ENCODE assay signal across 9 mouse cellular contexts in the genomic region with DNA sequence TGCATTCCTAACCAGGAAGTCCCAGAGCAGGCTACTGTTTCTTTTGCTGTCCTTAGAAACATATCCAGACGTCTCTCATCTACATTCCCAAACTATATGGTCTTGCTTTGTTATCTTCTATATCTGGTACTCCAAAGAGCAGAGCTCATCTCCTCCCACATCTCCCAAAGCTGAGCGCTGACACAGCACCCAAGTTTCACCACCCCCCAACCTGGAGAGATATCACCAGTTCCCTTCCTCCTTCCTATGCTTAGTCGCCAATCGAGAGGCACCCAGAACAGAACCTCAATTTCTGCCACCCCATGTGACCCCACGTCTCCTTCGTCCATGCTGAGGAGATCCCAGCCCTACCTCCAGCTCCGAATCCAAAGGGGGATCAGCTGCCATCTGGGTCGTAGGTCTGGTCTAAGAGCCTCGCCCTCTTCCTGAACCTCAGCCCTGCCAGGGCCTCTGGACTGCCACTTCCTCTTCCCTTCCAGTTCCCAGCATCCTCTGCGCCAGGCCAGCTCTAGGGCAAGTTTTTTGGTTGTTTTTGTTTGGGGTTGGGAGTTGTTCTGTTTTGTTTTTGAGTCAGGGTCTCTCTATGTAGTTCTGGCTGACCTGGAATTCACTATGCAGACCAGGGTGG. TPM values are rescaled to one million over a fixed set of nuclear protein-coding genes. Genes with fewer than 3 reads are reported as not detected.
DNase-seq lines count a peak whose midpoint lies in the region; ATAC-seq and TF ChIP-seq lines count a peak whose summit lies in the region.
"Had no signal": no experiment of that assay in that cellular context is flagged by ENCODE, and none has a peak within 500 bp of the region (broad histone marks: within the 10 kb centered on the region; RNA-seq: fewer than 3 reads in every experiment).

No protein-coding gene starts in this region.

- no peak for TF ChIP-seq CTCF in kidney, postnatal 0 days (IDR thresholded peaks at IDR 0.05; ENCODE audit: low read depth)
- no peak for TF ChIP-seq CTCF in cerebellum, adult 2 months (IDR thresholded peaks at IDR 0.05; ENCODE audit: borderline replicate concordance, insufficient read depth, low read depth, low read length)

- no peaks in the 10 kb centered on the region for H3K9me3 ChIP-seq in kidney, postnatal 0 days (replicated peaks; ENCODE audit: low read length)
- no peaks in the 10 kb centered on the region for H3K9me3 ChIP-seq in liver, embryonic 13.5 days (replicated peaks)
- H3K9me3 ChIP-seq in midbrain, embryonic 13.5 days, result no peaks in the 10 kb centered on the region
- H3K9me3 ChIP-seq: embryonic facial prominence, embryonic 13.5 days had no signal

- no peak for ATAC-seq in kidney, postnatal 0 days (replicated peaks; ENCODE audit: low FRiP score, low read depth)
- ATAC-seq in liver, embryonic 13.5 days (ENCODE audit: low read depth), result no peak
- ATAC-seq in neutrophil, adult 5-6 weeks (ENCODE audit: extremely low read depth, insufficient number of reproducible peaks, low FRiP score, poor library complexity, severe bottlenecking), result 0 out of 2 replicates have a peak, but pooled peaks have one; percentile 23
- ATAC-seq in midbrain, embryonic 13.5 days, result no peak

- peak overlapping the region; percentile 47; the same call in 1 of the 2 replicates for H3K27ac ChIP-seq in kidney, postnatal 0 days
- no peak overlapping the region for H3K27ac ChIP-seq in liver, embryonic 13.5 days
- no peak overlapping the region for H3K27ac ChIP-seq in midbrain, embryonic 13.5 days
- H3K27ac ChIP-seq in cerebellum, adult 2 months (ENCODE audit: insufficient read depth, low read length), result no peak overlapping the region
- H3K27ac ChIP-seq: embryonic facial prominence, embryonic 13.5 days had no signal

- H3K4me1 ChIP-seq in kidney, postnatal 0 days (replicated peaks; ENCODE audit: insufficient read depth, low read length), result peaks cover 33% of the 10 kb centered on the region
- peaks cover 55% of the 10 kb centered on the region for H3K4me1 ChIP-seq in liver, embryonic 13.5 days (replicated peaks)
- H3K4me1 ChIP-seq in midbrain, embryonic 13.5 days (replicated peaks), result peaks cover 16% of the 10 kb centered on the region
- H3K4me1 ChIP-seq in cerebellum, adult 2 months (ENCODE audit: control insufficient read depth, insufficient read depth, low read length), result peaks cover 14% of the 10 kb centered on the region

- H3K9ac ChIP-seq in kidney, postnatal 0 days (ENCODE audit: low read depth, low read length), result no peak overlapping the region
- H3K9ac ChIP-seq in liver, embryonic 13.5 days, result no peak overlapping the region
- H3K9ac ChIP-seq in midbrain, embryonic 13.5 days (replicated peaks), result no peak overlapping the region; the same call in 1 of the 2 replicates
- H3K9ac ChIP-seq: embryonic facial prominence, embryonic 13.5 days had no signal

- WGBS in kidney, postnatal 0 days, result 71% methylated on average over 10 of the region's 10 CpGs
- 29% methylated on average over 10 of the region's 10 CpGs for WGBS in liver, embryonic 13.5 days (ENCODE audit: insufficient replicate concordance)
- 88% methylated on average over 10 of the region's 10 CpGs for WGBS in midbrain, embryonic 13.5 days
- WGBS in cerebellum, adult 2 months, result 86% methylated on average over 10 of the region's 10 CpGs

- H3K4me2 ChIP-seq in kidney, postnatal 0 days (ENCODE audit: low read length), result no peak overlapping the region
- H3K4me2 ChIP-seq in liver, embryonic 13.5 days, result peak overlapping the region; percentile 23; the same call in 1 of the 2 replicates
- H3K4me2 ChIP-seq in midbrain, embryonic 13.5 days (replicated peaks), result no peak overlapping the region
- H3K4me2 ChIP-seq: embryonic facial prominence, embryonic 13.5 days had no signal

- no peaks in the 10 kb centered on the region for H3K27me3 ChIP-seq in kidney, postnatal 0 days (ENCODE audit: insufficient read depth, low read length)
- no peaks in the 10 kb centered on the region for H3K27me3 ChIP-seq in liver, embryonic 13.5 days
- no peaks in the 10 kb centered on the region for H3K27me3 ChIP-seq in midbrain, embryonic 13.5 days
- H3K27me3 ChIP-seq in cerebellum, adult 2 months (ENCODE audit: control insufficient read depth, insufficient read depth, low read length), result no peaks in the 10 kb centered on the region
- H3K27me3 ChIP-seq: embryonic facial prominence, embryonic 13.5 days had no signal

- H3K36me3 ChIP-seq in kidney, postnatal 0 days (ENCODE audit: insufficient read depth, low read length), result peaks cover 24% of the 10 kb centered on the region
- peaks cover 34% of the 10 kb centered on the region for H3K36me3 ChIP-seq in liver, embryonic 13.5 days
- H3K36me3 ChIP-seq in midbrain, embryonic 13.5 days, result peaks cover 35% of the 10 kb centered on the region

- no peak for TF ChIP-seq POLR2A in cerebellum, adult 2 months (IDR thresholded peaks at IDR 0.05; ENCODE audit: borderline replicate concordance, insufficient read depth, low read length)

- DNase-seq in kidney, postnatal 0 days (ENCODE audit: low spot score), result no peak
- DNase-seq in kidney, adult 11 months, result no peak
- DNase-seq in brain, adult 2 months (ENCODE audit: low read depth, low spot score), result peak; percentile 71
- no peak for DNase-seq in liver, embryonic 13.5 days
- no peak for DNase-seq in cerebellum, adult 18-20 months
- no peak for DNase-seq in cerebellum, adult 2 months

- no peak overlapping the region for H3K4me3 ChIP-seq in kidney, postnatal 0 days (replicated peaks; ENCODE audit: low read depth, low read length)
- 0 out of 2 replicates have a peak overlapping the region, but pooled peaks have one; percentile 6 for H3K4me3 ChIP-seq in liver, embryonic 13.5 days (replicated peaks)
- no peak overlapping the region for H3K4me3 ChIP-seq in midbrain, embryonic 13.5 days (replicated peaks)
- H3K4me3 ChIP-seq in cerebellum, adult 2 months (replicated peaks; ENCODE audit: insufficient read depth, low read depth, low read length), result no peak overlapping the region
- H3K4me3 ChIP-seq: embryonic facial prominence, embryonic 13.5 days had no signal

RNA-seq across cellular contexts. Expression of a gene that starts 5.3 kb away (rescaled TPM):
- 31.0 and 33.2 TPM in 2 replicates for polyA plus RNA-seq in kidney, postnatal 0 days (2015; fragmentation: Nextera tagmentation; extraction: Ambion mirVana)
- 11.5 and 11.8 TPM in 2 replicates for polyA plus RNA-seq in liver, embryonic 13.5 days (2015; fragmentation: Nextera tagmentation; extraction: Ambion mirVana)
- 321 and 387 TPM in 2 replicates for total RNA-seq in neutrophil, adult 5-6 weeks (2017)
- polyA plus RNA-seq in midbrain, embryonic 13.5 days (2015; fragmentation: Nextera tagmentation; extraction: Ambion mirVana), result 22.7 and 23.3 TPM in 2 replicates
- 59.8 and 62.7 TPM in 2 replicates for polyA plus RNA-seq in cerebellum, adult 2 months (2012; rRNA removed)

RNA-seq across cellular contexts. Expression of a gene that starts 21.3 kb away (rescaled TPM):
- polyA plus RNA-seq in kidney, postnatal 0 days (2015; fragmentation: Nextera tagmentation; extraction: Ambion mirVana), result 110 and 128 TPM in 2 replicates
- polyA plus RNA-seq in liver, embryonic 13.5 days (2015; fragmentation: Nextera tagmentation; extraction: Ambion mirVana), result 291 and 294 TPM in 2 replicates
- total RNA-seq in neutrophil, adult 5-6 weeks (2017), result 47.5 and 56.8 TPM in 2 replicates
- polyA plus RNA-seq in midbrain, embryonic 13.5 days (2015; fragmentation: Nextera tagmentation; extraction: Ambion mirVana), result 154 and 155 TPM in 2 replicates
- polyA plus RNA-seq in cerebellum, adult 2 months (2012; rRNA removed), result 30.0 and 31.5 TPM in 2 replicates

RNA-seq across cellular contexts. Expression of a gene that starts 27.2 kb away (rescaled TPM):
- polyA plus RNA-seq in kidney, postnatal 0 days (2015; fragmentation: Nextera tagmentation; extraction: Ambion mirVana), result 9.4 and 9.8 TPM in 2 replicates
- 0.06 and 0.32 TPM in 2 replicates for polyA plus RNA-seq in liver, embryonic 13.5 days (2015; fragmentation: Nextera tagmentation; extraction: Ambion mirVana)
- 7.2 and 10.8 TPM in 2 replicates for total RNA-seq in neutrophil, adult 5-6 weeks (2017)
- 0.75 and 0.81 TPM in 2 replicates for polyA plus RNA-seq in midbrain, embryonic 13.5 days (2015; fragmentation: Nextera tagmentation; extraction: Ambion mirVana)
- polyA plus RNA-seq in cerebellum, adult 2 months (2012; rRNA removed), result 0.76 and 0.77 TPM in 2 replicates

RNA-seq across cellular contexts. Expression of a gene that starts 41.2 kb away (rescaled TPM):
- 197 and 212 TPM in 2 replicates for polyA plus RNA-seq in kidney, postnatal 0 days (2015; fragmentation: Nextera tagmentation; extraction: Ambion mirVana)
- polyA plus RNA-seq in liver, embryonic 13.5 days (2015; fragmentation: Nextera tagmentation; extraction: Ambion mirVana), result 61.3 and 64.3 TPM in 2 replicates
- 7.4 and 9.8 TPM in 2 replicates for total RNA-seq in neutrophil, adult 5-6 weeks (2017)
- polyA plus RNA-seq in midbrain, embryonic 13.5 days (2015; fragmentation: Nextera tagmentation; extraction: Ambion mirVana), result 164 and 172 TPM in 2 replicates
- 51.3 and 51.7 TPM in 2 replicates for polyA plus RNA-seq in cerebellum, adult 2 months (2012; rRNA removed)

RNA-seq across cellular contexts. Expression of a gene that starts 47.4 kb away (rescaled TPM):
- polyA plus RNA-seq in kidney, postnatal 0 days (2015; fragmentation: Nextera tagmentation; extraction: Ambion mirVana), result 37.8 and 40.8 TPM in 2 replicates
- 8.9 and 11.1 TPM in 2 replicates for polyA plus RNA-seq in liver, embryonic 13.5 days (2015; fragmentation: Nextera tagmentation; extraction: Ambion mirVana)
- 1,105 and 1,130 TPM in 2 replicates for total RNA-seq in neutrophil, adult 5-6 weeks (2017)
- polyA plus RNA-seq in midbrain, embryonic 13.5 days (2015; fragmentation: Nextera tagmentation; extraction: Ambion mirVana), result 8.6 and 8.7 TPM in 2 replicates
- 22.7 and 23.8 TPM in 2 replicates for polyA plus RNA-seq in cerebellum, adult 2 months (2012; rRNA removed)
